In genomic region chrX:155624341-155624841, GRCm38 (mm10) we compare ENCODE assay signal across 10 mouse cellular contexts. TPM values are rescaled to one million over a fixed set of nuclear protein-coding genes. Genes with fewer than 3 reads are reported as not detected.
A peak's percentile ranks its signal among the peaks of the same experiment; 100 is the strongest.
DNase-seq lines count a peak whose midpoint lies in the region; ATAC-seq and TF ChIP-seq lines count a peak whose summit lies in the region.
"Had no signal": no experiment of that assay in that cellular context is flagged by ENCODE, and none has a peak within 500 bp of the region (broad histone marks: within the 10 kb centered on the region; RNA-seq: fewer than 3 reads in every experiment).

Gm15155 (plus strand) TSS chrX:155624741.

- H3K27me3 ChIP-seq in heart, embryonic 16.5 days (ENCODE audit: control insufficient read depth, insufficient read depth, low read length) = peaks cover 35% of the 10 kb centered on the region
- H3K27me3 ChIP-seq in cerebellum, adult 2 months (ENCODE audit: control insufficient read depth, insufficient read depth, low read length) = no peaks in the 10 kb centered on the region
- peaks cover 34% of the 10 kb centered on the region for H3K27me3 ChIP-seq in neural tube, embryonic 13.5 days

- peak within 1 kb of the TSS; percentile 54 for H3K4me3 ChIP-seq in heart, embryonic 16.5 days (ENCODE audit: low read length)
- H3K4me3 ChIP-seq in cerebellum, adult 2 months (replicated peaks; ENCODE audit: insufficient read depth, low read depth, low read length) = peak within 1 kb of the TSS; percentile 97
- peak within 1 kb of the TSS; percentile 51 for H3K4me3 ChIP-seq in neural tube, embryonic 13.5 days

- 0 out of 2 replicates have a peak, but pooled peaks cover 6% of the 10 kb centered on the region for H3K4me1 ChIP-seq in heart, embryonic 16.5 days (ENCODE audit: control insufficient read depth, insufficient read depth, low read length)
- H3K4me1 ChIP-seq in cerebellum, adult 2 months (ENCODE audit: control insufficient read depth, insufficient read depth, low read length) = no peaks in the 10 kb centered on the region
- H3K4me1 ChIP-seq in neural tube, embryonic 13.5 days (replicated peaks) = peaks cover 6% of the 10 kb centered on the region; the same call in 1 of the 2 replicates

- no peak within 1 kb of the TSS for H3K27ac ChIP-seq in heart, embryonic 16.5 days (ENCODE audit: low read length)
- H3K27ac ChIP-seq in cerebellum, adult 2 months (ENCODE audit: insufficient read depth, low read length) = peak within 1 kb of the TSS; percentile 64
- H3K27ac ChIP-seq in neural tube, embryonic 13.5 days (replicated peaks) = peak within 1 kb of the TSS; percentile 56; the same call in 1 of the 2 replicates

- no peaks in the 10 kb centered on the region for H3K36me3 ChIP-seq in heart, embryonic 16.5 days (ENCODE audit: control insufficient read depth, insufficient read depth)
- H3K36me3 ChIP-seq in neural tube, embryonic 13.5 days = no peaks in the 10 kb centered on the region

- ATAC-seq in heart, embryonic 16.5 days (replicated peaks; ENCODE audit: extremely low read depth, insufficient read depth, low FRiP score) = no peak
- peak; percentile 65 for ATAC-seq in neural tube, embryonic 13.5 days (ENCODE audit: low read depth)

- WGBS in heart, embryonic 16.5 days = 16% methylated on average over 19 of the region's 19 CpGs
- WGBS in cerebellum, adult 2 months = 7% methylated on average over 19 of the region's 19 CpGs
- WGBS in neural tube, embryonic 13.5 days = 15% methylated on average over 19 of the region's 19 CpGs

- no peak for TF ChIP-seq CTCF in cerebellum, adult 2 months (IDR thresholded peaks at IDR 0.05; ENCODE audit: borderline replicate concordance, insufficient read depth, low read depth, low read length)

- peak within 1 kb of the TSS; percentile 87 for H3K4me2 ChIP-seq in heart, embryonic 16.5 days (ENCODE audit: low read depth, low read length)
- H3K4me2 ChIP-seq in neural tube, embryonic 13.5 days = peak within 1 kb of the TSS; percentile 71

- intact Hi-C loops in left cerebral cortex, postnatal 4 days (cut with DNase I) = loop anchor here (10.0 kb wide), 2 partner anchors 1680 to 1830 kb away; no protein-coding TSS in a partner anchor

- no peak for TF ChIP-seq POLR2A in cerebellum, adult 2 months (IDR thresholded peaks at IDR 0.05; ENCODE audit: borderline replicate concordance, insufficient read depth, low read length)

- peak within 1 kb of the TSS; percentile 40; the same call in 1 of the 2 replicates for H3K9ac ChIP-seq in heart, embryonic 16.5 days (ENCODE audit: low read length)
- H3K9ac ChIP-seq in neural tube, embryonic 13.5 days = peak within 1 kb of the TSS; percentile 67

- no peaks in the 10 kb centered on the region for H3K9me3 ChIP-seq in heart, embryonic 16.5 days (replicated peaks; ENCODE audit: control insufficient read depth, low read length)
- no peaks in the 10 kb centered on the region for H3K9me3 ChIP-seq in neural tube, embryonic 13.5 days

- no peak for DNase-seq in heart, adult 9 months (ENCODE audit: low spot score in 2 of 2)
- DNase-seq in cerebellum, adult 2 months = peak; percentile 53 to 65
- DNase-seq in frontal cortex, postnatal 36 days (ENCODE audit: low spot score in 2 of 2) = peak; percentile 34 to 37
- peak; percentile 34 for DNase-seq in left cerebral cortex, postnatal 4 days
- no peak for DNase-seq in spleen, adult 12 weeks (ENCODE audit: low spot score)
- DNase-seq in thymus, postnatal 0 days (ENCODE audit: low spot score) = no peak

RNA-seq across cellular contexts. Expression of gene Gm15155, which starts in this region (rescaled TPM):
- not detected in 2 replicates for polyA plus RNA-seq in heart, embryonic 16.5 days (2015; fragmentation: Nextera tagmentation; extraction: Ambion mirVana)
- polyA plus RNA-seq in cerebellum, adult 2 months (2012; rRNA removed) = 0.11 TPM in 1 of 2 replicates, not detected in the other
- total RNA-seq in left cerebral cortex, postnatal 4 days (2021) = 1 to 10 TPM in 1 of 2 experiments, not detected in 1; 1.2 TPM
- 0.88 TPM in 1 of 2 replicates, not detected in the other for polyA plus RNA-seq in neural tube, embryonic 13.5 days (2015; fragmentation: Nextera tagmentation; extraction: Ambion mirVana)
- polyA plus RNA-seq in thymus, postnatal 0 days (2015; fragmentation: Nextera tagmentation; extraction: Ambion mirVana) = not detected in 2 replicates
- total RNA-seq: layer of hippocampus, adult 8-10 months; MEL had no signal

Comparison
In these comparisons a context has a peak if more than half of its experiments do, and no peak if none do; other contexts are left out.
1. Peak in DNase-seq, H3K4me3 ChIP-seq and H3K27ac ChIP-seq in cerebellum, adult 2 months; RNA of the gene not detected or under 1 TPM.
2. Peak in ATAC-seq, H3K4me3 ChIP-seq, H3K27ac ChIP-seq, H3K9ac ChIP-seq and H3K4me2 ChIP-seq in neural tube, embryonic 13.5 days; RNA of the gene not detected or under 1 TPM.
3. DNase-seq: peak in frontal cortex, postnatal 36 days (2 of 2) and left cerebral cortex, postnatal 4 days (single experiment); none in heart, adult 9 months (0 of 2), spleen, adult 12 weeks (single experiment) and thymus, postnatal 0 days (single experiment).
4. Peak in every context shown above with its lines, with median percentiles within 50 percentile points of each other: H3K4me3 ChIP-seq.